Mouse (Mus musculus) heart, postnatal 4 days (tissue): ENCODE measurements around the gene Ccnd2. TPM values are rescaled to one million over a fixed set of nuclear protein-coding genes. Genes with fewer than 3 reads are reported as not detected.

Source experiments
- DNase-seq: peaks from one replicate; pipeline ENCODE4 v3.0.0; 2021
- total RNA-seq, 2 experiments: library from RNA; stranded (reverse); gene quantifications; 2 replicates each; pipeline ENCODE4 v1.2.3; 2021

The Ccnd2 gene
- 100 to 1,000 TPM; 282 to 291 TPM for total RNA-seq

GRCm38 (mm10) chr6:127152106-127152951 lies at the start of gene Ccnd2:
Ccnd2 (minus strand) TSS chr6:127152193.
- peak; percentile 72 for DNase-seq

- no peak for DNase-seq
These were observed 45.0 kb upstream of the Ccnd2 start for GRCm38 (mm10) chr6:127196985-127197384.

- peak; percentile 61 for DNase-seq
These were observed 29.3 kb upstream of the Ccnd2 start for GRCm38 (mm10) chr6:127181296-127181695.

GRCm38 (mm10) chr6:127179056-127179759 lies 27.2 kb upstream of the Ccnd2 start:
- no peak for DNase-seq

- DNase-seq, result no peak
These were observed 26.0 kb upstream of the Ccnd2 start for GRCm38 (mm10) chr6:127177962-127178361.

GRCm38 (mm10) chr6:127177441-127177840 lies 25.4 kb upstream of the Ccnd2 start:
- no peak for DNase-seq

- DNase-seq, result peak; percentile 59
These were observed 20.5 kb upstream of the Ccnd2 start for GRCm38 (mm10) chr6:127172461-127172860.

- no peak for DNase-seq
These were observed 18.7 kb upstream of the Ccnd2 start for GRCm38 (mm10) chr6:127170734-127171133.

GRCm38 (mm10) chr6:127165663-127166062 lies 13.7 kb upstream of the Ccnd2 start:
- DNase-seq, result no peak

GRCm38 (mm10) chr6:127162842-127163241 lies 10.8 kb upstream of the Ccnd2 start:
- DNase-seq, result no peak

- no peak for DNase-seq
These were observed 5.3 kb upstream of the Ccnd2 start for GRCm38 (mm10) chr6:127157321-127157720.

GRCm38 (mm10) chr6:127155468-127155867 lies 3.5 kb upstream of the Ccnd2 start:
- peak; percentile 29 for DNase-seq

- DNase-seq, result peak; percentile 87
These were observed 2.8 kb upstream of the Ccnd2 start for GRCm38 (mm10) chr6:127154708-127155268.

- DNase-seq, result no peak
These were observed 2.1 kb upstream of the Ccnd2 start for GRCm38 (mm10) chr6:127153972-127154707.

- peak; percentile 54 for DNase-seq
These were observed 1.4 kb upstream of the Ccnd2 start for GRCm38 (mm10) chr6:127153296-127153800.

- DNase-seq, result peak; percentile 66
These were observed 358 bp downstream of the Ccnd2 start for GRCm38 (mm10) chr6:127151565-127152105.

GRCm38 (mm10) chr6:127150663-127151564 lies 1.1 kb downstream of the Ccnd2 start:
- DNase-seq, result peak; percentile 83

GRCm38 (mm10) chr6:127149944-127150662 lies 1.9 kb downstream of the Ccnd2 start:
- DNase-seq, result peak; percentile 41

- peak; percentile 49 for DNase-seq
These were observed 2.6 kb downstream of the Ccnd2 start for GRCm38 (mm10) chr6:127149303-127149943.
